Mouse (Mus musculus): ENCODE results near the gene Mapk8ip1.

- no peak for TF ChIP-seq CTCF (IDR thresholded peaks at IDR 0.05; ENCODE audit: insufficient read depth, low read length)
- no peak for TF ChIP-seq POLR2A (IDR thresholded peaks at IDR 0.05; ENCODE audit: borderline replicate concordance, extremely low read depth, low read depth, low read length)
Measured at GRCm38 (mm10) chr2:92388081-92388517, 13.0 kb downstream of the Mapk8ip1 start.
